Mouse (Mus musculus): ENCODE results near the gene Aes.

Gene Aes

GRCm38 (mm10) chr10:81559163-81559626 lies at the start of gene Aes:
Gene Aes (plus strand): TSS chr10:81559488.
- DNase-seq (ENCODE audit: low read depth in 2 of 2, low spot score in 2 of 2), result peak; percentile 48 to 58

GRCm38 (mm10) chr10:81510246-81510810 lies 49.0 kb upstream of the Aes start:
- DNase-seq (ENCODE audit: low read depth in 2 of 2, low spot score in 2 of 2), result peak; percentile 35 to 58

GRCm38 (mm10) chr10:81513798-81514197 lies 45.5 kb upstream of the Aes start:
- DNase-seq (ENCODE audit: low read depth in 2 of 2, low spot score in 2 of 2), result no peak

- DNase-seq (ENCODE audit: low read depth in 2 of 2, low spot score in 2 of 2), result no peak
Observed at GRCm38 (mm10) chr10:81517227-81517626, 42.1 kb upstream of the Aes start.

- DNase-seq (ENCODE audit: low read depth in 2 of 2, low spot score in 2 of 2), result peak; percentile 71 to 85
Observed at GRCm38 (mm10) chr10:81518546-81518945, 40.7 kb upstream of the Aes start.

DNA sequence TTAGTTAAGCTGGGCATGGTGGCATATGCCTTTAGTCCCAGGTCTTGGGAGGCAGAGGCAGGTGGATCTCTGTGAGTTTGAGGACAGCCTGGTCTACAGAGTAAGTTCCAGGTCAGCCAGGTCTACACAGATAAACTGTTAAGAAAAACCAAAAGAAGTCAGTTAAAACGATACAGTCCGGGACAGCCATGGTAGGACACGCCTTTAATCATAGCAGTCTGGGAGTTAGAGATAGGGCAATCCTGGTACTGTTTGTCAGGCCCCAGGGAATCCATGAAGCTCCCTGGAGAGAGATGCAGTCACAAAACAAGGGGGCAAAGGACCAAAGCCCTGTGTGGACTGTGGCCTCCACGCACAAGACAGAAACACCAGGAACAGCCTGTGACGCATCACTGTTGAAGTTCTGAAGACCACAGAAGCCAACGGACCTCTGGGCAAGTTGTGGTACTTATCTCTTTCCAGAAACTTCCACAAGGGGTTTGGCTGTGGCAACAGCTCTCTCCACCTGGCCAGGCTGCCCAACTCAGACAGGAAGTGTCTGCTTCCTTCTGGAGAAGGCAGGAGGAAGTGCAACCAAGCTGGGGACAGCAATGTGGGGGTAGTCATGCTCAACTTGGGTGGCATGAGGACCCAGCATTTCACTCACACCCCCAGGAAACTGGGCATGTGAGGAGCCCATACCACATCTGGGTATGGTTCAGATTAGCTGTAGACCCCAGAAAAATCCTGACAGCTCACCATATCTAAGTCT lies 39.9 kb upstream of the Aes start:
- DNase-seq (ENCODE audit: low read depth in 2 of 2, low spot score in 2 of 2), result no peak

DNA sequence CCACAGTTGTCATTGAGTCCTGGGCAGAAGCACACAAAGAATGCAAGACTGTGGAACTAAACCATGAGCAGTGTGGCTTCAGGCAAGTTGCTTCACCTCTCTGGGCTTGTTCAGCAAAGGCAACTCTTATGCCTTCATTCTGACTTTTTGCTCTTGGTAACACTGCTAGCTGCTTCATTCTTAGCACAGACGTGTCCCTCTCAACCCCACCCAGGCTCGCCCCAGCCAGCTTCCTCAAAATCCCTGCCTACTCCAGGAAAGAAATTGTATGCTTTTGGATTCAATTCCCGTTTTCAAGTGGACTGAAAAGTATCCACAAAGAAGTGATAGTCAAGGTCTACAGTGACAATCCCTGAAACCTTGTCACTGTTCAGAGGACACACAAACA lies 39.3 kb upstream of the Aes start:
- DNase-seq (ENCODE audit: low read depth in 2 of 2, low spot score in 2 of 2), result no peak

- no peak for DNase-seq (ENCODE audit: low read depth in 2 of 2, low spot score in 2 of 2)
Observed at GRCm38 (mm10) chr10:81523142-81523541, 36.1 kb upstream of the Aes start.

- DNase-seq (ENCODE audit: low read depth in 2 of 2, low spot score in 2 of 2), result no peak
Observed at GRCm38 (mm10) chr10:81523570-81523969, 35.7 kb upstream of the Aes start.

DNA sequence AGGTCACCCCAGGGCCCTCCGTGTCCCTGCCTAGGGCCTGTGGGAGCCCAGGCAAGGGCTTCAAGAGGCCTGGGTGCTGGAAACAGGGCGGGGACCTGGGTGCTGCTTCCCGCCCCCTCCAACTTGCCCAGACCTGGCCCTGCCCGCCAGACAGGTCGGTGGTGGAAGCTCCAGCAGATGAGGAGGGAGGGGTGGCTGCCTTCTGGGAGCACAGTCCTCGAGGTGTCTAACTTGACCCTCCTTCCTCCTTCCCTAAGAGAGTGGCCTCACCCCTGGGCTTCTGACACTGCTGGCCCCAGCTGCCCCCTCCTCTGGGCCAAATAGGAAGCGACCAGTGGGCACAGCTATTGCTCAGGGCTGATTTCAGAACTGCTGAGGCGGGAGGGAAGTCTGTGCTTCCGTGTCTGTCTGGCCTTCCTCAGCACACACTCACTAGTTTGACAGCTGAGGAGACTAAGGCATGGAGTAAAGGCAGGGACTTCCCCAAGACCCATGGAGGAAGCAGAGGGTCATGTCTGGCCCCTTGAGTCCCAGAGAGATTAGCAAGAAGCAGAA lies 35.2 kb upstream of the Aes start, which contains the start of gene Gna15:
Gna15 (minus strand) TSS at position 175 of the 555 bp plus-strand sequence.
- DNase-seq (ENCODE audit: low read depth in 2 of 2, low spot score in 2 of 2), result no peak

DNA sequence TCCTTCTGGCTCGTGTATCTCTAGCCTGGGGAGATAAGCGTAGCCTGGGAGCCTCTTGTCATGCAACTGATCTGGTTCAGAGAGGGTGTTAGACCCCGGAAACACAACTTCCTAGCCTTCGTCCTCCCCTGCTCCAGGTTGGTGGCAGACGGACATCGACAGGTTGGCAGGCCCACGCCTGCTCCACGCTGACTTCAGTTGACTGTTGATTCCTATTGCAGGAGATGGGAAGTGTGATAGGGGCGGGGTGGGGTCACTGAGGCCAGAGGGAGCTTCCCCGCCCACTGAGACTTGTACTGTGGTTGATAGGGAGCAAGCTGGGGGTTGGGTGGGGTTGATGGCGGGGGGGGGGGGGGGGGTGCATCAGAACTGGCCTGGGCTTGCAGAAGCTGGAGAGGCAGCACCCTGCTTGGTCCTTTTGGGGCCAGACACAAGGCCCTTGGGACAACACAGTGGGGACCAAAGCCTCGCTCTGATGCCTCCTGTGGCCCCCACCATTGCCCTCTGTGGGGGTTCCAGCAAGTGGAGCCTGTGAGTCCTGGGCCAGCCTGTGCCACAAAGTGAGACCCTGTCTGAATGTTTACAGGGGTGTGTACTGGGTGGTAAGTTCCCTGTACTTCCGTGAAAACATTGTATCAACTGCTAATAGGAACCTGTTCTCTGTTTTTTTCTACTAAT lies 34.1 kb upstream of the Aes start:
- no peak for DNase-seq (ENCODE audit: low read depth in 2 of 2, low spot score in 2 of 2)

DNA sequence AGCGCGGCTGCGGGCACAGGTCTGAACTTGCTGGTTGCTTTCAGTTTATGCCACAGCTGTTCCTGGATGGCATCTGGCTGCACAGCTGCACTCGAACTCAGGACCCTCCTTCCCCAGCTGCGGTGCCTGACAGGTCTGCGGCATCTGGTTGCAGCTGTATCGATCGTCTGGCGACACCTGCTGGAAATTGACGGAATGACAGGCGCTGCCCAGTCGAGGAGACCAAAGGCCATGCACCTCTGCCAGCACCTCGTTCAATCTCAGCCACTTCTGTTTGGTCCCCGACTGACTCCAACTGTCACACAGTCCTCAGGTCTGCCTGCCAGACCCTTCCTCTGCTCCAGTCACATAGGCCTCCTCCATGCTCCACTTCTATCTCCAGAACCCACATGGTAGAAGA lies 32.5 kb upstream of the Aes start:
- peak; percentile 88 to 90 for DNase-seq (ENCODE audit: low read depth in 2 of 2, low spot score in 2 of 2)

GRCm38 (mm10) chr10:81534826-81535225 lies 24.5 kb upstream of the Aes start:
- no peak for DNase-seq (ENCODE audit: low read depth in 2 of 2, low spot score in 2 of 2)

GRCm38 (mm10) chr10:81536734-81537133 lies 22.6 kb upstream of the Aes start:
- no peak for DNase-seq (ENCODE audit: low read depth in 2 of 2, low spot score in 2 of 2)

GRCm38 (mm10) chr10:81537429-81537828 lies 21.9 kb upstream of the Aes start:
- DNase-seq (ENCODE audit: low read depth in 2 of 2, low spot score in 2 of 2), result no peak

- no peak for DNase-seq (ENCODE audit: low read depth in 2 of 2, low spot score in 2 of 2)
Observed at GRCm38 (mm10) chr10:81538321-81539048, 20.8 kb upstream of the Aes start.

DNA sequence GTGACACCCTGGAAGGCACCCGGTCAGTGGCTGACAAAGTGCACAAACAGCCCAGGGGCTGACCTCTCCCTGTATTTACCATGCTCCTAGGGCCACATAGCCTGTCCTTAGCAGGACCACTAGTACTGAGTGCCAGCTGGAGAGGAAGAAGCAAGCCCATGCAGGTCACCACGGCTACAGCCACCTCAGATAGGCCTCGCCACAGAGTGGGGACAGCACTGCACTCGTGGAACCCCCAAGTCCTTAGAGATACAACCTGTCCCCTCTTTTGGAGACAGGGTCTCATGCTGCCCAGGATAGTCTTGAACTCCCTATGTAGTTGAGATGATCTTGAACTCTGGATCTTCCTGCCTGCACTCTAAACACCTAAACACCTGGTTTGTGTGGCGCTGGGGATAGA lies 17.9 kb upstream of the Aes start:
- DNase-seq (ENCODE audit: low read depth in 2 of 2, low spot score in 2 of 2), result no peak

- DNase-seq (ENCODE audit: low read depth in 2 of 2, low spot score in 2 of 2), result no peak
Observed at GRCm38 (mm10) chr10:81541803-81542202, 17.5 kb upstream of the Aes start.

DNA sequence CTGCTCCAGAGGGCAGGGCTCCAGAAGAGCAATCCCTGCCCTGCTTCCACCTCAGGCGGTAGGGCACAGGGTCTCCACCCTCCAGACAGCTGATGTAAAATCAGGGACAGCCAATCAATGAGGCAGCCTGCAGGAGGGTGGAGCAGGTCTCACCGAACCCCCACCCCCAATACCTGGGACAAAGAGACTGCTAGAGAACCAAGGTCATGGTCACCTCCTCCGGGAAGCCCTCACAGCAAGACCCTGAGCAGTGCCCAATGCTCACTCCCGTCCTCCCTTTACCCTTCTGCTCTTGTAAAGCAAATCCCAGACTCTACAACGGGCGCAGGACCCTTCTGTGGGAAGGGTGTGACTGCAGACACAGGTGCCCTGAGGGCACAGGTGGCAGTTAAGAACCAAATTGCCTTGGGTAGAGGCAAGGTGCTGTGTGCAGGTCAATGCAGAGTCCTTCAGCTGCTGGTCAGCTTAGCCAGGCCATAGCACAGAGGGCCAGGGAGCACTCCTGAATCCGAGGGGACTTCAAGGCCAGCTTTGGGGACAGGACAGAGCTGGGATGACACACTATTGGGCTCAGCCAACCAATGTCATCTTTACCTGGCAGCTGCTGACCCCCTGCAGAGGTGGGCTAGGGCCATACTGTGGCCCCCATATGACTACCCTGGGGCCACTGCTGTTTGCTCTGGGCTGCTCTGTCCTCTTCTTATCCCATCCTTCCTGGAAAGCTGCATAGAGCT lies 16.4 kb upstream of the Aes start:
- DNase-seq (ENCODE audit: low read depth in 2 of 2, low spot score in 2 of 2), result no peak

DNA sequence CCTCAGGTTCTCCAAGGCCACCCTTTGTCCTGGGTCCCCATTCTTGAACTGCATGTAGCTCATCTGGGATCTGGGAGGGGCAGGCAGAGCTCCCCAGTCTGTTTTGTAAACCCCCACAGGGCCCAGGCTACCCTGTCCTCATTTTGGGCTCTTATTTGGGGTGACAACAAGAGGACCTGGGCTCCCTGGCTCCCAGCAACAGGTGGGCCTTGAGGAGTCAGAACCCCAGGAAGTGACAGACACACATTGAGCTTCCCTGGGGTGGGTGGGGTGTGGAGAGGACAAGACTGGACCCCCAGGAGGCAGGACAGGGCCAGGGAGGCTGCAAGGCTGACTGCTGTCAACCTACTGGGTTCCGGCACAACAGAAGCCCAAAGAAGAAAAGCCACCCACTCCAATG lies 15.7 kb upstream of the Aes start:
- no peak for DNase-seq (ENCODE audit: low read depth in 2 of 2, low spot score in 2 of 2)

Data from CD8-positive naive resting alpha-beta T cell, adult 2 months (primary cell).